Mouse (Mus musculus) testis, adult 2 months (tissue): ENCODE measurements around the gene Nr2f2. TPM values are rescaled to one million over a fixed set of nuclear protein-coding genes. Genes with fewer than 3 reads are reported as not detected.

ENCODE experiments used
- H3K27ac ChIP-seq: fragments of 200-500 bp; 2 replicates; pipeline ENCODE4 v1.5.1; 2012; ENCODE audit warnings: low read depth, low read length; ENCODE audit not compliant: control insufficient read depth, insufficient read depth
- H3K27me3 ChIP-seq: fragments of 200-500 bp; 2 replicates; pipeline ENCODE4 v1.6.1; 2012; ENCODE audit warnings: mild to moderate bottlenecking, low read length, moderate library complexity; ENCODE audit not compliant: control insufficient read depth, insufficient read depth
- H3K36me3 ChIP-seq: fragments of 200-500 bp; 2 replicates; pipeline ENCODE4 v1.6.1; 2012; ENCODE audit warnings: mild to moderate bottlenecking, low read length; ENCODE audit not compliant: control insufficient read depth, insufficient read depth
- H3K4me1 ChIP-seq: fragments of 200-500 bp; 2 replicates; pipeline ENCODE4 v1.6.1; 2012; ENCODE audit warnings: low read length; ENCODE audit not compliant: control insufficient read depth, insufficient read depth
- H3K4me3 ChIP-seq: fragments of 200-500 bp; 2 replicates; pipeline ENCODE4 v1.5.1; 2012; ENCODE audit warnings: low read depth, mild to moderate bottlenecking, low read length, moderate library complexity, mixed read lengths; ENCODE audit not compliant: control insufficient read depth
- CTCF ChIP-seq: fragments of 200-500 bp; IDR thresholded peaks from 2 replicates; pipeline ENCODE4 v1.5.1; 2012; ENCODE audit warnings: low read depth, mild to moderate bottlenecking, inconsistent platforms, low read length, moderate library complexity; ENCODE audit not compliant: control insufficient read depth, insufficient read depth, insufficient replicate concordance
- POLR2A ChIP-seq: fragments of 200-500 bp; IDR thresholded peaks from 2 replicates; pipeline ENCODE4 v1.6.1; 2012; ENCODE audit warnings: low read depth, mild to moderate bottlenecking, inconsistent platforms, low read length, moderate library complexity; ENCODE audit not compliant: control insufficient read depth
- polyA plus RNA-seq: library from polyadenylated mRNA; depleted of rRNA; stranded (reverse); fragments of >200 nt; gene quantifications from 2 replicates; pipeline ENCODE4 v1.2.3, GENCODE M21; 2012

Nr2f2 gene
- polyA plus RNA-seq, 1 experiment = 11.3 TPM

GRCm38 (mm10) chr7:70370552-70371262, 4.2 kb upstream of the Nr2f2 start:
- no peaks in the 10 kb centered on the region for H3K36me3 ChIP-seq
- H3K27ac ChIP-seq = peak overlapping the region; percentile 54
- H3K4me1 ChIP-seq = peaks cover 12% of the 10 kb centered on the region
- no peak for TF ChIP-seq POLR2A
- no peak for TF ChIP-seq CTCF
- H3K4me3 ChIP-seq = no peak overlapping the region; the same call in 1 of the 2 replicates
- no peaks in the 10 kb centered on the region for H3K27me3 ChIP-seq

- TF ChIP-seq POLR2A (no peak), CTCF (no peak)
- Histone ChIP-seq H3K4me3 (peak overlapping the region; percentile 22), H3K27me3 (no peaks in the 10 kb centered on the region), H3K36me3 (no peaks in the 10 kb centered on the region), H3K27ac (peak overlapping the region; percentile 54), H3K4me1 (peaks cover 14% of the 10 kb centered on the region)
Observed at GRCm38 (mm10) chr7:70369731-70370551, 3.4 kb upstream of the Nr2f2 start.

- no peaks in the 10 kb centered on the region for H3K36me3 ChIP-seq
- H3K27me3 ChIP-seq = no peaks in the 10 kb centered on the region
- H3K4me1 ChIP-seq = peaks cover 14% of the 10 kb centered on the region
- H3K4me3 ChIP-seq = peak overlapping the region; percentile 46
- peak overlapping the region; percentile 56; the same call in 1 of the 2 replicates for H3K27ac ChIP-seq
- TF ChIP-seq POLR2A = no peak
- no peak for TF ChIP-seq CTCF
Observed at GRCm38 (mm10) chr7:70369061-70369730, 2.7 kb upstream of the Nr2f2 start.

GRCm38 (mm10) chr7:70368751-70369060, 2.2 kb upstream of the Nr2f2 start:
- Histone ChIP-seq H3K36me3 (no peaks in the 10 kb centered on the region), H3K27me3 (no peaks in the 10 kb centered on the region), H3K4me1 (peaks cover 14% of the 10 kb centered on the region), H3K4me3 (no peak overlapping the region; the same call in 1 of the 2 replicates), H3K27ac (peak overlapping the region; percentile 50; the same call in 1 of the 2 replicates)
- TF ChIP-seq CTCF (no peak), POLR2A (no peak)

GRCm38 (mm10) chr7:70368268-70368655, 1.7 kb upstream of the Nr2f2 start:
- H3K4me1 ChIP-seq = peaks cover 14% of the 10 kb centered on the region
- TF ChIP-seq POLR2A = no peak
- no peak for TF ChIP-seq CTCF
- H3K4me3 ChIP-seq = no peak overlapping the region
- H3K36me3 ChIP-seq = no peaks in the 10 kb centered on the region
- H3K27ac ChIP-seq = peak overlapping the region; percentile 45; the same call in 1 of the 2 replicates
- H3K27me3 ChIP-seq = no peaks in the 10 kb centered on the region

GRCm38 (mm10) chr7:70367591-70368267, 1.2 kb upstream of the Nr2f2 start:
- TF ChIP-seq CTCF (no peak), POLR2A (no peak)
- no peak overlapping the region for H3K4me3 ChIP-seq
- H3K27ac ChIP-seq = peak overlapping the region; percentile 63
- no peaks in the 10 kb centered on the region for H3K36me3 ChIP-seq
- no peaks in the 10 kb centered on the region for H3K27me3 ChIP-seq
- peaks cover 14% of the 10 kb centered on the region for H3K4me1 ChIP-seq

- peak overlapping the region; percentile 57 for H3K27ac ChIP-seq
- no peak for TF ChIP-seq POLR2A
- no peak for TF ChIP-seq CTCF
- no peaks in the 10 kb centered on the region for H3K27me3 ChIP-seq
- no peaks in the 10 kb centered on the region for H3K36me3 ChIP-seq
- H3K4me3 ChIP-seq = no peak overlapping the region
- peaks cover 16% of the 10 kb centered on the region for H3K4me1 ChIP-seq
Observed at GRCm38 (mm10) chr7:70366808-70367095, 217 bp upstream of the Nr2f2 start.
